Mouse (Mus musculus): ENCODE results near the gene Sufu. TPM values are rescaled to one million over a fixed set of nuclear protein-coding genes. Genes with fewer than 3 reads are reported as not detected.
A peak's percentile ranks its signal among the peaks of the same experiment; 100 is the strongest.

The Sufu gene
- polyA plus RNA-seq, 1 experiment from 2014 or later = 47.5 TPM

DNA sequence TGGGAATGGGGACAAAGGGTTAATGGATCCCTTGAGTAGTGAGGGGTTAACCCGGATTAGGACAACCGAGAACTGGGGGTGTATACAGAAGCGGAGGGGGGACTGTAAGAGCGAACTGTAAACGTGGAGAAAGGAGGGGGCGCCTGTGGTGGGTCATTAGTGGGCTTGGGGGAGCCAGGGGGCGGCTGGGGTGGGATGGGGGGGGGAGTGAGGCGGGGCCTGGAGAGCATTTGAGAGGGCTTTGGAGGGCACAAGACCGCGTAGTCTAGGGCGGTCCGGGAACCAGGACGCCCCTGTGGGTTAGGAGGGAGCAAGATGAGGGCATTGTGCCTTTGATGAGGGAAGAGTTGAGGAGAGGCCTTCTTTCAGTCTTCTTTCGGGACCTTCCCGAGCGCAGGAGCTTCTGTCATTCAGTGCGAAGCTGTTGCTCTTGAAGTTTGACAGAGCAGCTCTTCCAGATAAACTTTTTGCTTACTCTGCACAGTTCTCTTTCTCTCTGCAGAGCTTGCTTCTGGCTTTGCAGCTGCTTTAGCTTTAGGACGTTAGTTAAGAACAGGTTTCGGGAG, 823 bp downstream of the Sufu start:
- WGBS = 1% methylated on average over 19 of the region's 19 CpGs

GRCm38 (mm10) chr19:46398401-46398800, 1.7 kb downstream of the Sufu start:
- no peak for DNase-seq (ENCODE audit: extremely low spot score, low spot score)
- Histone ChIP-seq H3K4me1 (peaks cover 47% of the 10 kb centered on the region), H3K27ac (no peak overlapping the region), H3K27me3 (ENCODE audit: poor library complexity, severe bottlenecking) (no peaks in the 10 kb centered on the region), H3K4me3 (peak overlapping the region; percentile 89), H3K9me3 (no peaks in the 10 kb centered on the region), H3K36me3 (replicated peaks) (peaks cover 31% of the 10 kb centered on the region)
- 43% methylated on average over 3 of the region's 3 CpGs for WGBS

More for the DNA sequence above, 823 bp downstream of the Sufu start:
- Histone ChIP-seq H3K4me3 (peak overlapping the region; percentile 89), H3K9me3 (no peaks in the 10 kb centered on the region), H3K27me3 (ENCODE audit: poor library complexity, severe bottlenecking) (no peaks in the 10 kb centered on the region), H3K4me1 (peaks cover 48% of the 10 kb centered on the region), H3K27ac (peak overlapping the region; percentile 93), H3K36me3 (replicated peaks) (peaks cover 22% of the 10 kb centered on the region)
- peak; percentile 46 for DNase-seq (ENCODE audit: extremely low spot score, low spot score)

DNA sequence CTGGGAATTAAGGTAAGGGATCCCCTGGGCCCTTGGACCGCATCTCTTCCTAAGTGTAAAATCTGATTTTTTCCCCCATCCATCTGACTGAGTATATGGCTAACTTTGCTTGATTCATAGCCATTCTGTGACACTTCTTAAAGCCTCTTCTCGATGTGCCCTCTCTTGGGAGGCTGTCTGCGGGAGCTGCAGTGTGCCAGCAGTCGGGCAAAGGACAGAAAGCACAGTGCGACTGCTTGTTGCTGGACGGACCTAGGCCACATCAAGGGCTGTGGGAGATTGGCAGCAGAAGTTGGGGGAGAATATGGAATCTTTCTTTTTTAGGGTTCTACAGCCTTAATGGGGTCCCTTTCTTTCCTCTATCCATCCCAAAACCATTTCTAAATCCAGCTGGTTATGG, 2.7 kb downstream of the Sufu start:
- no peak for DNase-seq (ENCODE audit: extremely low spot score, low spot score)
- Histone ChIP-seq H3K4me1 (peaks cover 37% of the 10 kb centered on the region), H3K4me3 (no peak overlapping the region), H3K27me3 (ENCODE audit: poor library complexity, severe bottlenecking) (no peaks in the 10 kb centered on the region), H3K27ac (no peak overlapping the region), H3K9me3 (no peaks in the 10 kb centered on the region), H3K36me3 (replicated peaks) (peaks cover 41% of the 10 kb centered on the region)
- 87% methylated on average over 6 of the region's 6 CpGs for WGBS

GRCm38 (mm10) chr19:46399886-46400285, 3.2 kb downstream of the Sufu start:
- Histone ChIP-seq H3K9me3 (no peaks in the 10 kb centered on the region), H3K27ac (no peak overlapping the region), H3K27me3 (ENCODE audit: poor library complexity, severe bottlenecking) (no peaks in the 10 kb centered on the region), H3K4me3 (no peak overlapping the region), H3K4me1 (peaks cover 32% of the 10 kb centered on the region), H3K36me3 (replicated peaks) (peaks cover 46% of the 10 kb centered on the region)
- WGBS = 84% methylated on average over 7 of the region's 7 CpGs
- DNase-seq (ENCODE audit: extremely low spot score, low spot score) = no peak

- H3K4me3 ChIP-seq = no peak overlapping the region
- H3K36me3 ChIP-seq (replicated peaks) = peaks cover 53% of the 10 kb centered on the region
- no peaks in the 10 kb centered on the region for H3K9me3 ChIP-seq
- 93% methylated on average over 7 of the region's 7 CpGs for WGBS
- H3K27ac ChIP-seq = no peak overlapping the region
- H3K27me3 ChIP-seq (ENCODE audit: poor library complexity, severe bottlenecking) = no peaks in the 10 kb centered on the region
- no peak for DNase-seq (ENCODE audit: extremely low spot score, low spot score)
- H3K4me1 ChIP-seq = peaks cover 32% of the 10 kb centered on the region
Observed at GRCm38 (mm10) chr19:46400558-46400957, 3.9 kb downstream of the Sufu start.

DNA sequence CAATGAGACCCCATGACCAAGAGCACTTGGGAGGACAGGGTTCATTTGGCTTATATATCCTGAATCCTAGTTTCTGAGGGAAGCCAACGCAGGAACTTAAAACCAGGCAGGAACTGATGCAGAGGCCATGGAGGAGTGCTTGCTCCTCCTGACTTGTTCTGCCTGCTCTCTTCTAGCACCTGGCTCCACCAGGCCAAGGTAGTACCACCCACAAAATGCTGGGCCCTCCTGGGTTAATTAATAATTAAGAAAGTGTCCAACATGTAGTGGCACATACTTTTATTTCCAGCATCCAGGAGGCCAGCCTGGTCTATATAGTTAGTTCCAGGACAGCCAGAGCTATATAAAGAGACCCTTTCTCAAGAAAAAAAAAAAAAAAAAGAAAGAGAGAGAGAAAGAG, 7.3 kb downstream of the Sufu start:
- no peak overlapping the region for H3K4me3 ChIP-seq

GRCm38 (mm10) chr19:46406592-46407386, 10.1 kb downstream of the Sufu start:
- 85% methylated on average over 8 of the region's 8 CpGs for WGBS
- Histone ChIP-seq H3K4me3 (no peak overlapping the region), H3K36me3 (replicated peaks) (peaks cover 96% of the 10 kb centered on the region), H3K4me1 (no peaks in the 10 kb centered on the region), H3K9me3 (no peaks in the 10 kb centered on the region), H3K27ac (no peak overlapping the region), H3K27me3 (ENCODE audit: poor library complexity, severe bottlenecking) (no peaks in the 10 kb centered on the region)
- no peak for DNase-seq (ENCODE audit: extremely low spot score, low spot score)

More for the DNA sequence above, 7.3 kb downstream of the Sufu start:
- Histone ChIP-seq H3K27me3 (ENCODE audit: poor library complexity, severe bottlenecking) (no peaks in the 10 kb centered on the region), H3K9me3 (no peaks in the 10 kb centered on the region), H3K36me3 (replicated peaks) (peaks cover 84% of the 10 kb centered on the region), H3K27ac (no peak overlapping the region), H3K4me1 (peaks cover 9% of the 10 kb centered on the region)
- 93% methylated on average over 1 of the region's 1 CpGs for WGBS
- DNase-seq (ENCODE audit: extremely low spot score, low spot score) = no peak

- WGBS = 86% methylated on average over 3 of the region's 3 CpGs
- H3K9me3 ChIP-seq = no peaks in the 10 kb centered on the region
- H3K27ac ChIP-seq = no peak overlapping the region
- H3K4me3 ChIP-seq = no peak overlapping the region
- H3K36me3 ChIP-seq (replicated peaks) = peaks cover 91% of the 10 kb centered on the region
- no peaks in the 10 kb centered on the region for H3K27me3 ChIP-seq (ENCODE audit: poor library complexity, severe bottlenecking)
- no peaks in the 10 kb centered on the region for H3K4me1 ChIP-seq
- no peak for DNase-seq (ENCODE audit: extremely low spot score, low spot score)
Observed at GRCm38 (mm10) chr19:46409506-46409905, 12.8 kb downstream of the Sufu start.

DNA sequence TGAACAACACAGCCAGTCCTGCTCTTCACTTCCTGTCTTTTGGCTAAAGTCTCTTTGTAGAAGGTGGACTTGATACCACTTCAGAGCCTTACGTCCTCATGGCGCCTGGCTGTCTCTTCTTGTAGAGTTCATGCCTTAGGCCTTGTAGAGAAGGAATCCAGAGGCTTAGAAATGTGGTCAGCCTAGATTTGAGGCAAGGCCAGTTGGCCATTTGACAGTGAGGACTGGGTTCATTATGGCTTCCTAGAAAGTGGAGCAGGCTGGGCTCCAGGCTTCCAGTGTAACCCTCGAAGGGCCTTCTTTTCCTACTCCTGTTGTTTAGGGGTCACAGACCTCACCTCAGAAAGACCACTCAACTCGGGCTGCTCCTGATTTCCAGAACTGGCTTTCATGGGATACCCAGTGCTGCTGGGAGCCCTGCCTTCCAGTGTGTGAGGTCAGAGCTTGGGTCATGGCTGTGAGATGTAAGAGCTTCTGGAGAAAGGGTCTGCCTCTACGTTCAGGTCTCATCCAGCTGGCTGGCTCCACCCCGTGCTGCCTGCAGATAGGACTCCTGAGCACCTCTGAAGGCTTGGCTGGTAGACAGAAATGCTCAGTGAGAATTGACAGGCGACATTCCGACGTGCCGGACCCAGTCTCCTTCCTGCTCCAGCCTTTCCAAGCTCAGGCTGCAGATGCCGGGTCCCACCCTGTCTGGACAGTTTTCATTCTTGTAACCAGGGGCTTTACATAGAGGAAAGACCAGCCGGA, 15.5 kb downstream of the Sufu start:
- no peak overlapping the region for H3K27ac ChIP-seq
- H3K9me3 ChIP-seq = no peaks in the 10 kb centered on the region
- peaks cover 4% of the 10 kb centered on the region; the same call in 1 of the 2 replicates for H3K4me1 ChIP-seq
- no peak overlapping the region for H3K4me3 ChIP-seq
- 89% methylated on average over 12 of the region's 12 CpGs for WGBS
- peaks cover 74% of the 10 kb centered on the region for H3K36me3 ChIP-seq (replicated peaks)
- DNase-seq (ENCODE audit: extremely low spot score, low spot score) = no peak
- no peaks in the 10 kb centered on the region for H3K27me3 ChIP-seq (ENCODE audit: poor library complexity, severe bottlenecking)

DNA sequence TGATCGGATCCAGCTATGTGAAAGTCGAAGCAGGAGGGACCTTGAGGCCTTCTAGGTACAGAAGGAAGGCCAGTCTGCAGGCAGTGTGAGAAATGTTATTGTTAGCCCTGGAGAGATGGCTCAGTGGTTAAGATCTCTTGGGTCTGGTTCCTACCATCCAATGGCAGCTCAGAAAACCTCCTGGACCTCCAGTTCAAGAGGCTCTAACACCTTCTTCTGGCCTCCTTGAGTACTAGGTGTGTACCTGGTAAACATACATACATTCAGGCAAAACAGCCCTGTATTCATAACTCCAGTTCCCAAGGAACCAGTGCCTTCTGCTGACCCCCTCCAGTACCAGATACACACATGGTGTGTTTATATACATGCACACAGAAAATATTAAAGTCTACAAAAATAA, 17.3 kb downstream of the Sufu start:
- peaks cover 64% of the 10 kb centered on the region for H3K36me3 ChIP-seq (replicated peaks)
- H3K27me3 ChIP-seq (ENCODE audit: poor library complexity, severe bottlenecking) = no peaks in the 10 kb centered on the region
- no peak overlapping the region for H3K27ac ChIP-seq
- no peak overlapping the region for H3K4me3 ChIP-seq
- peaks cover 8% of the 10 kb centered on the region; the same call in 1 of the 2 replicates for H3K4me1 ChIP-seq
- no peak for DNase-seq (ENCODE audit: extremely low spot score, low spot score)
- H3K9me3 ChIP-seq = no peaks in the 10 kb centered on the region
- WGBS = 96% methylated on average over 2 of the region's 2 CpGs

GRCm38 (mm10) chr19:46414486-46414885, 17.8 kb downstream of the Sufu start:
- H3K27me3 ChIP-seq (ENCODE audit: poor library complexity, severe bottlenecking) = no peaks in the 10 kb centered on the region
- peaks cover 59% of the 10 kb centered on the region for H3K36me3 ChIP-seq (replicated peaks)
- H3K9me3 ChIP-seq = no peaks in the 10 kb centered on the region
- no peak overlapping the region for H3K27ac ChIP-seq
- no peak overlapping the region for H3K4me3 ChIP-seq
- peaks cover 8% of the 10 kb centered on the region; the same call in 1 of the 2 replicates for H3K4me1 ChIP-seq
- DNase-seq (ENCODE audit: extremely low spot score, low spot score) = no peak
- WGBS = 93% methylated on average over 8 of the region's 8 CpGs

GRCm38 (mm10) chr19:46416276-46416675, 19.6 kb downstream of the Sufu start:
- no peak for DNase-seq (ENCODE audit: extremely low spot score, low spot score)
- Histone ChIP-seq H3K27ac (no peak overlapping the region), H3K36me3 (replicated peaks) (peaks cover 41% of the 10 kb centered on the region), H3K4me3 (no peak overlapping the region), H3K4me1 (peaks cover 19% of the 10 kb centered on the region), H3K27me3 (ENCODE audit: poor library complexity, severe bottlenecking) (no peaks in the 10 kb centered on the region), H3K9me3 (no peaks in the 10 kb centered on the region)
- 78% methylated on average over 9 of the region's 9 CpGs for WGBS

DNA sequence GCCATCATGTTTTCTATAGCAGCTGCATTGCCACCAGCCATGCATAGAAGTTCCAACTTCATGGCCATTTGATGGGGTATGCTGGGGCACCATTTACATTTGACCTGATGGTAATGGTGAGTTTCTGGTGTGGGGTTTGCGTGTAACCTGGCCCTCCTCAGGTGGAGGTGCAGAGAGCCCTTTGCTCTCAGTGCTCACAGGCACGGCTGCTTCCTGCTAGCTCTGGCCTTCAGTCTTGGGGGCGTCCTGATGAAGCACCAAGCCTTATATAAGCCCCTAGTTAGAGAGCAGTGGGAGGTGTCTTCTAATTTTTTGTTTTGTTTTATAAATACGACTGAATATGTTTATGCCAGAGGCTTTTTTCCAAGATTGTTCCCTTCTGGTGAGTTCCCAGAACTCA, 21.4 kb downstream of the Sufu start:
- DNase-seq (ENCODE audit: extremely low spot score, low spot score) = no peak
- Histone ChIP-seq H3K9me3 (no peaks in the 10 kb centered on the region), H3K27me3 (ENCODE audit: poor library complexity, severe bottlenecking) (no peaks in the 10 kb centered on the region), H3K36me3 (replicated peaks) (peaks cover 26% of the 10 kb centered on the region), H3K4me1 (peaks cover 37% of the 10 kb centered on the region), H3K27ac (no peak overlapping the region), H3K4me3 (no peak overlapping the region)
- 84% methylated on average over 4 of the region's 4 CpGs for WGBS

Measured in forebrain, embryonic 10.5 days (tissue).